Mouse (Mus musculus) hindbrain, embryonic 12.5 days (tissue): ENCODE results near the gene 2210010C04Rik. TPM values are rescaled to one million over a fixed set of nuclear protein-coding genes. Genes with fewer than 3 reads are reported as not detected.

Source experiments
- ATAC-seq: fragments of 200-750 bp; cut with Nextera tagmentation; 2 replicates; pipeline ENCODE4 v1.8.0; 2017; ENCODE audit warnings: moderate TSS enrichment; ENCODE audit not compliant: low FRiP score
- H3K27ac ChIP-seq: fragments of 300-500 bp; sonication (generic); 2 replicates; pipeline ENCODE4 v1.5.1; 2016; ENCODE audit warnings: mild to moderate bottlenecking
- H3K27me3 ChIP-seq: fragments of 300-500 bp; sonication (generic); 2 replicates; pipeline ENCODE4 v1.6.1; 2016; ENCODE audit warnings: mild to moderate bottlenecking
- H3K36me3 ChIP-seq: fragments of 300-500 bp; sonication (generic); 2 replicates; pipeline ENCODE4 v1.6.1; 2016; ENCODE audit warnings: mild to moderate bottlenecking
- H3K4me1 ChIP-seq: fragments of 300-500 bp; sonication (generic); 2 replicates; pipeline ENCODE4 v1.6.1; 2016
- H3K4me2 ChIP-seq: fragments of 300-500 bp; sonication (generic); replicated peaks from 2 replicates; pipeline ENCODE4 v1.6.1; 2016; ENCODE audit warnings: mild to moderate bottlenecking
- H3K4me3 ChIP-seq: fragments of 300-500 bp; sonication (generic); 2 replicates; pipeline ENCODE4 v1.5.1; 2016; ENCODE audit warnings: mild to moderate bottlenecking
- H3K9ac ChIP-seq: fragments of 300-500 bp; sonication (generic); 2 replicates; pipeline ENCODE4 v1.6.1; 2016; ENCODE audit warnings: mild to moderate bottlenecking, moderate library complexity
- H3K9me3 ChIP-seq: fragments of 300-500 bp; sonication (generic); replicated peaks from 2 replicates; pipeline ENCODE4 v1.6.1; 2016; ENCODE audit warnings: mild to moderate bottlenecking
- WGBS: fragments of 180-500 bp; shearing (Covaris S2); methylation state at CpG from one replicate; pipeline ENCODE4 v1.1.7; 2016; 5-methylcytosine and 5-hydroxymethylcytosine counted together
- polyA plus RNA-seq: library from polyadenylated mRNA; unstranded; fragments of >200 nt; fragmentation: Nextera tagmentation; extraction: Ambion mirVana; gene quantifications from 2 replicates; pipeline ENCODE4 v1.2.1, GENCODE M21; 2016

Gene 2210010C04Rik
- polyA plus RNA-seq: not detected in 2 replicates

DNA sequence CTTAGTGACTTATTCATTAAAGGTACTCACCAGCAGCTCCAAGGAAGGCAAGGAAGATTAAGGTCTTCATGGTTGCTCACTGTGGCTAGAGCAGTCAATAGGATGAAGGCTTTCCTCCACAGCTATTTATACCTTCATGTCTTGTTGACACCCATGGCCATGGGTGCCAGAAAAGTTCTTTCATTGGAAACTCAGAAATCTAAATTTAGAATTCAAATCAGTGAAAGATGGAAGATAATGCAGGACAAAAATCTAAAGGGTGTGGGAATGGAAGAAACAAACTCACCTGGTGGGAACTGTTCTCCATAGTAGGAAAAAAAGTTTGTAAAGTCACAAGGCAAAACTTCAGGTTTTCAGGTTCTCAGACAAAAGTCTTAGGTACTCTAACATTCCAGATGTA, at the start of gene 2210010C04Rik:
TSS of gene 2210010C04Rik (minus strand) at position 101 of the 400 bp plus-strand sequence.
- no peaks in the 10 kb centered on the region for H3K27me3 ChIP-seq
- H3K4me2 ChIP-seq: no peak within 1 kb of the TSS
- H3K9ac ChIP-seq: no peak within 1 kb of the TSS
- no peak for ATAC-seq
- no peak within 1 kb of the TSS for H3K4me3 ChIP-seq
- H3K9me3 ChIP-seq: no peaks in the 10 kb centered on the region
- H3K36me3 ChIP-seq: no peaks in the 10 kb centered on the region
- H3K27ac ChIP-seq: no peak within 1 kb of the TSS
- no peaks in the 10 kb centered on the region for H3K4me1 ChIP-seq

DNA sequence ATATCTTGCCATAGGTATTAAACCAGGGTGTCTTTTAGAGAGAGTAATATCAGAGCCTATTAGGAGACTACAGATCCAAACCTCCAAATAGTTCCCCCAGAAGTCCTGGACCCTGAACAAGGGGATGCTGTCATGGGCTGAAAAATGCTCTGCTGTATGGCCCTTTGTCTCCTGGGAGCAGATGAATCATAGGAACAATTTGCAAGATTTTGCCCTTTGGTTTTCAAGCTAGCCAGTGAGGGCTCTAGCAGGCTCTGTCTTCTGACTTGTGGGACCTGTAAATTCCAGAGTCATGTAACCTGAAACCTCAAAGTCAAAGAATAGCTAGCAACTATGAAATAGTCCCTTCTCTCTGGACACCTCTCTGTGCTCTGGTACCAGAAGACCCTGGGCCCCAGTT, 44.8 kb upstream of the 2210010C04Rik start:
- no peak overlapping the region for H3K4me3 ChIP-seq
- H3K9me3 ChIP-seq: no peaks in the 10 kb centered on the region
- H3K4me2 ChIP-seq: no peak overlapping the region
- no peaks in the 10 kb centered on the region for H3K36me3 ChIP-seq
- H3K9ac ChIP-seq: no peak overlapping the region
- no peak overlapping the region for H3K27ac ChIP-seq
- H3K27me3 ChIP-seq: no peaks in the 10 kb centered on the region
- H3K4me1 ChIP-seq: peaks cover 6% of the 10 kb centered on the region
- ATAC-seq: no peak

DNA sequence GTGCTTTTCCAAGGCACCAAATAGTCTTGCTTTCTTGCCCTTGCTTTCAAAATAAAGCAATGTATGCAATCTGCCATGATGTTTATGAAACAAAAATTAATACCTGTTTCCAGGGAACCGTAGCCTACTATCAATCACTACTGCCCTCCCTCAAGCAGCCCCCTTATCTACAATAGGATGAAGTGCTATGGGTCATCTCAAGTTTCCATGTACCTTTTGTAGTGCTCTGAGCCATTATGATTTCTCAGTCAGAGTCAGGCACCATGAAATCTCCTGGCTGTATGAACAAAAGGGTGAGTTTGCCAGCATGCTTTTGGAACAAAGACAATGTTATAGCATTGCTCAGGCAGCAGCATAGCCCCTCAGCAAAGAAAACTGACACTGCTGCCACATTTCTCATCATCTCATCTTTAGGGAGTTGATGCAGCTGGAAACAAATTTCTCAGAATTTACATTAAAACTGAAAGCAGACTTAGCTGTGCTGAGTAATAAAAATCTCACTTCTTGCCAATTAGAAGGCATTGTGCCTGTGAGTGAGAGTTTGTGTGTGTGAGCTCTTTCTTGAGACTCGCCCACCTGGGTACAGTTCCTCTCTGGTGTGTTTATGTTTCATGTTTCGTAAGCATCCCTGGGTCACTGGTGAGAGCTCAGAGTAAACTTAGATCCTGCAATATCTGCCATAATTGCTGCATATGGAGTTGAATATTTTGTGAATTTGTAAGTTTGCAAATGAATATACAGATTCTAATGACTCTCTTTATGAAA, 43.4 kb upstream of the 2210010C04Rik start:
- Histone ChIP-seq H3K9ac (no peak overlapping the region), H3K36me3 (no peaks in the 10 kb centered on the region), H3K27ac (no peak overlapping the region), H3K27me3 (no peaks in the 10 kb centered on the region), H3K9me3 (no peaks in the 10 kb centered on the region), H3K4me3 (no peak overlapping the region), H3K4me2 (no peak overlapping the region), H3K4me1 (peaks cover 6% of the 10 kb centered on the region)
- ATAC-seq: no peak
- 39% methylated on average over 3 of the region's 3 CpGs for WGBS

- Histone ChIP-seq H3K4me2 (no peak overlapping the region), H3K4me1 (peaks cover 6% of the 10 kb centered on the region), H3K27ac (no peak overlapping the region), H3K4me3 (no peak overlapping the region), H3K9me3 (no peaks in the 10 kb centered on the region), H3K36me3 (no peaks in the 10 kb centered on the region), H3K27me3 (no peaks in the 10 kb centered on the region), H3K9ac (no peak overlapping the region)
- WGBS: 63% methylated on average over 2 of the region's 2 CpGs
- ATAC-seq: no peak
Measured at GRCm38 (mm10) chr6:41075753-41076152, 40.4 kb upstream of the 2210010C04Rik start.

GRCm38 (mm10) chr6:41063332-41063731, 28.0 kb upstream of the 2210010C04Rik start:
- no peaks in the 10 kb centered on the region for H3K36me3 ChIP-seq
- H3K4me2 ChIP-seq: no peak overlapping the region
- no peaks in the 10 kb centered on the region for H3K27me3 ChIP-seq
- no peak overlapping the region for H3K9ac ChIP-seq
- no peaks in the 10 kb centered on the region for H3K9me3 ChIP-seq
- 92% methylated on average over 6 of the region's 6 CpGs for WGBS
- ATAC-seq: no peak
- no peaks in the 10 kb centered on the region for H3K4me1 ChIP-seq
- H3K4me3 ChIP-seq: no peak overlapping the region
- no peak overlapping the region for H3K27ac ChIP-seq

GRCm38 (mm10) chr6:41062746-41063145, 27.4 kb upstream of the 2210010C04Rik start:
- H3K9me3 ChIP-seq: no peaks in the 10 kb centered on the region
- H3K4me2 ChIP-seq: no peak overlapping the region
- no peaks in the 10 kb centered on the region for H3K4me1 ChIP-seq
- no peaks in the 10 kb centered on the region for H3K27me3 ChIP-seq
- H3K4me3 ChIP-seq: no peak overlapping the region
- no peak overlapping the region for H3K27ac ChIP-seq
- WGBS: 76% methylated on average over 3 of the region's 3 CpGs
- no peak overlapping the region for H3K9ac ChIP-seq
- no peaks in the 10 kb centered on the region for H3K36me3 ChIP-seq
- no peak for ATAC-seq

DNA sequence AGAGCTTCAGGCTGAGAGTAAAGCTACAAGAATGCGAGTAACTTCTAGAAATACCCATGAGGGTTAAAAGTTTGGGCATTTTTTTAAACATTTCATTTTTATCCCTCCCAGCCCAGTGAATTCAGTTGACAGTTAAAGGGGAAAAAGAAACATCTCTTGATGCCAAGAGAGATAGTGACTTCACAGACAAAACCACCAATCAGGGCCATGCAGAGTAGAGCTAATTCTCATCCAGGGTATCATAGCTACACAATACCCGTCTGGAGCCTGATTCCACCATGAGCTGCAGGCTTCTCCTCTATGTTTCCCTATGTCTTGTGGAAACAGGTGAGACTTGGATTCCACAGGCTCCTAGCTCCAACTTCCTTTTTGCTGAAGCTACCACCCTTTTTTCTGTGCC, 26.8 kb upstream of the 2210010C04Rik start:
- no peak overlapping the region for H3K4me3 ChIP-seq
- H3K36me3 ChIP-seq: no peaks in the 10 kb centered on the region
- H3K27ac ChIP-seq: no peak overlapping the region
- no peak for ATAC-seq
- no peaks in the 10 kb centered on the region for H3K9me3 ChIP-seq
- H3K9ac ChIP-seq: no peak overlapping the region
- WGBS: 84% methylated on average over 2 of the region's 2 CpGs
- no peak overlapping the region for H3K4me2 ChIP-seq
- no peaks in the 10 kb centered on the region for H3K27me3 ChIP-seq
- H3K4me1 ChIP-seq: no peaks in the 10 kb centered on the region

- Histone ChIP-seq H3K4me1 (no peaks in the 10 kb centered on the region), H3K9ac (no peak overlapping the region), H3K4me2 (no peak overlapping the region), H3K4me3 (no peak overlapping the region), H3K27ac (no peak overlapping the region), H3K36me3 (no peaks in the 10 kb centered on the region), H3K27me3 (no peaks in the 10 kb centered on the region), H3K9me3 (no peaks in the 10 kb centered on the region)
- no peak for ATAC-seq
- 75% methylated on average over 5 of the region's 5 CpGs for WGBS
Measured at GRCm38 (mm10) chr6:41061085-41061484, 25.8 kb upstream of the 2210010C04Rik start.

GRCm38 (mm10) chr6:41057653-41058052, 22.3 kb upstream of the 2210010C04Rik start:
- Histone ChIP-seq H3K4me2 (no peak overlapping the region), H3K36me3 (no peaks in the 10 kb centered on the region), H3K27ac (no peak overlapping the region), H3K27me3 (no peaks in the 10 kb centered on the region), H3K4me1 (no peaks in the 10 kb centered on the region), H3K4me3 (no peak overlapping the region), H3K9me3 (no peaks in the 10 kb centered on the region), H3K9ac (no peak overlapping the region)
- WGBS: 83% methylated on average over 5 of the region's 5 CpGs
- ATAC-seq: no peak

DNA sequence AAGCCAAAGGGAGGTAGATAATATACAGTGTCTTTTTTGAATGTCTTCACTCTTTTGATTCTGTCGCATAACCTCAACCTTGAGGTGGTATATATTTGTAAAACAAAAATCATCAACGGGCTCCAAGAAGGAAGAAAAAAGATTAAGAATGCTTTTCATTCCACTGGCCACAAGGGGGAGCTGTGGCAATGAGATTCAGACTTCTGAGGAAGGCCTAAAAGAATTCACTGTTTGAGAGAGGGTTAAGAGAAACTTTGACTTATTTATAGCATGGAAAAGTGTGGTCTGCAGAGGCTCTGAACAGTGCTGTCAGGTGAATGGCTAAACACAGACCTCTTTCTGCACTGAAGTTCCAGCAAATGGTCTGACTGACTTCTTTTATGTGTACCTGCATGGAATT, 20.3 kb upstream of the 2210010C04Rik start:
- no peak overlapping the region for H3K4me3 ChIP-seq
- H3K9ac ChIP-seq: no peak overlapping the region
- no peaks in the 10 kb centered on the region for H3K4me1 ChIP-seq
- H3K27ac ChIP-seq: no peak overlapping the region
- no peaks in the 10 kb centered on the region for H3K36me3 ChIP-seq
- 36% methylated on average over 2 of the region's 2 CpGs for WGBS
- ATAC-seq: no peak
- no peak overlapping the region for H3K4me2 ChIP-seq
- no peaks in the 10 kb centered on the region for H3K27me3 ChIP-seq
- no peaks in the 10 kb centered on the region for H3K9me3 ChIP-seq

DNA sequence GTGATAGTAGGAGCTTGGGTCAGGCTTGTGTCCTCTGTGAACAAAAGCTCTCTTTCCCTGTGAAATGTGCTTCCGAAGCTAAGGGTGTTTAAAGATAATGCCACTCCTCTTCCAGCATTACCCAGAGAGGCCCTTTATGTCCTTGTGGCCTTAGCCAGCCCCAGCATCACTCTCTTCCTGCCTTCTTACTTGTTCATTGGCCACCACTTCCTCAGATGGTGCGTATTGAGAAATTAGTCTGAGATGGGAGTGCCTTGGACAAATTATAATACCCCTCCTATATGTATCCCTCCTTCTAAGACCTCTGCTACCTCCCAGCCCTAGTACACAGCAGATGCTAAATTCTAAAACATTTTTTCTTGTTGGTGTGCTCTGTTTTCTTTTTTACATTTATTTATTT, 19.1 kb upstream of the 2210010C04Rik start:
- Histone ChIP-seq H3K4me2 (no peak overlapping the region), H3K4me3 (no peak overlapping the region), H3K9ac (no peak overlapping the region), H3K36me3 (no peaks in the 10 kb centered on the region), H3K4me1 (no peaks in the 10 kb centered on the region), H3K27me3 (no peaks in the 10 kb centered on the region), H3K9me3 (no peaks in the 10 kb centered on the region), H3K27ac (no peak overlapping the region)
- 84% methylated on average over 2 of the region's 2 CpGs for WGBS
- ATAC-seq: no peak

- no peak overlapping the region for H3K4me2 ChIP-seq
- H3K4me1 ChIP-seq: no peaks in the 10 kb centered on the region
- H3K27me3 ChIP-seq: no peaks in the 10 kb centered on the region
- H3K27ac ChIP-seq: no peak overlapping the region
- H3K4me3 ChIP-seq: no peak overlapping the region
- H3K36me3 ChIP-seq: no peaks in the 10 kb centered on the region
- H3K9ac ChIP-seq: no peak overlapping the region
- H3K9me3 ChIP-seq: no peaks in the 10 kb centered on the region
- no peak for ATAC-seq
- WGBS: 85% methylated on average over 4 of the region's 4 CpGs
Measured at GRCm38 (mm10) chr6:41051824-41052223, 16.5 kb upstream of the 2210010C04Rik start.

GRCm38 (mm10) chr6:41048602-41049001, 13.3 kb upstream of the 2210010C04Rik start:
- Histone ChIP-seq H3K27ac (no peak overlapping the region), H3K27me3 (no peaks in the 10 kb centered on the region), H3K9ac (no peak overlapping the region), H3K4me1 (no peaks in the 10 kb centered on the region), H3K9me3 (no peaks in the 10 kb centered on the region), H3K36me3 (no peaks in the 10 kb centered on the region), H3K4me3 (no peak overlapping the region), H3K4me2 (no peak overlapping the region)
- ATAC-seq: no peak
- 77% methylated on average over 1 of the region's 1 CpGs for WGBS
